Mouse (Mus musculus) C2C12 (cell line): ENCODE data around the gene Chrna4.

Source experiments
- CEBPB ChIP-seq: IDR thresholded peaks from one replicate; pipeline ENCODE4 v1.6.1; 2011; ENCODE audit warnings: low read depth, mild to moderate bottlenecking, control low read depth, moderate library complexity
- CTCF ChIP-seq: IDR thresholded peaks from one replicate; pipeline ENCODE4 v1.5.1; 2011; ENCODE audit not compliant: control insufficient read depth, insufficient read depth, insufficient read length
- MAX ChIP-seq: IDR thresholded peaks from one replicate; pipeline ENCODE4 v1.6.1; 2011; ENCODE audit warnings: mild to moderate bottlenecking, control low read depth

- TF ChIP-seq CEBPB = no peak
- no peak for TF ChIP-seq CTCF
- TF ChIP-seq MAX = no peak
Observed at GRCm38 (mm10) chr2:181080886-181081285, 37.5 kb upstream of the Chrna4 start.
